Mouse (Mus musculus) testis, postnatal 14 days (tissue): ENCODE results near the gene Ankib1.

Experiments
- DNase-seq: peaks from one replicate; pipeline ENCODE4 v3.0.0; 2021; ENCODE audit warnings: low spot score

Ankib1 gene

GRCm38 (mm10) chr5:3646539-3646938, 156.2 kb downstream of the Ankib1 start:
- no peak for DNase-seq

- no peak for DNase-seq
Measured at GRCm38 (mm10) chr5:3645326-3645725, 157.4 kb downstream of the Ankib1 start.

GRCm38 (mm10) chr5:3644621-3645020, 158.1 kb downstream of the Ankib1 start:
- DNase-seq: no peak
